Mouse (Mus musculus) right cerebral cortex, adult 18-20 months (tissue): ENCODE results near the gene A730046J19Rik.

Experiments
- DNase-seq: peaks from one replicate; pipeline ENCODE4 v3.0.0; 2022; ENCODE audit warnings: mixed read lengths

Gene A730046J19Rik

DNA sequence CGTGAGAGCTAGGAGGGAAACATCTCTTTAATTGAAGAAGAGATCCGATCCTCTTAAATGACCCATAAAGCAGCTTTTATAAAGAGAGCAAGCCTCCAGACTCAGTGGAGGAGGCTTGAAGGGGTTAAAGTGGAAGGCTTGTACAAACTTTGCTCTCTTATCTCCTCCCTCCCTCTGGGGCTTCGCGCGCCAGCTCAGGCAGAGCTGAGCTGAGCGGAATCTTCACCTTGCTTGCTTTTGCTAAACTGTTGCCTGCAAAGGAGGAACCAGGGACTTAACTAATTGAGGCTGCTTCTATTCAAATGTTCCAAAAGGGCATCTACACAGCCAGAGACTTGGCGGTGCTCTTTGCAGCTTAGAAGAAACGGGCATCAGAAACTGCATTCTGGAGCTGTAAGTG is at the start of gene A730046J19Rik:
Gene A730046J19Rik (plus strand): TSS at position 173 of the 400 bp plus-strand sequence.
- DNase-seq = no peak

DNA sequence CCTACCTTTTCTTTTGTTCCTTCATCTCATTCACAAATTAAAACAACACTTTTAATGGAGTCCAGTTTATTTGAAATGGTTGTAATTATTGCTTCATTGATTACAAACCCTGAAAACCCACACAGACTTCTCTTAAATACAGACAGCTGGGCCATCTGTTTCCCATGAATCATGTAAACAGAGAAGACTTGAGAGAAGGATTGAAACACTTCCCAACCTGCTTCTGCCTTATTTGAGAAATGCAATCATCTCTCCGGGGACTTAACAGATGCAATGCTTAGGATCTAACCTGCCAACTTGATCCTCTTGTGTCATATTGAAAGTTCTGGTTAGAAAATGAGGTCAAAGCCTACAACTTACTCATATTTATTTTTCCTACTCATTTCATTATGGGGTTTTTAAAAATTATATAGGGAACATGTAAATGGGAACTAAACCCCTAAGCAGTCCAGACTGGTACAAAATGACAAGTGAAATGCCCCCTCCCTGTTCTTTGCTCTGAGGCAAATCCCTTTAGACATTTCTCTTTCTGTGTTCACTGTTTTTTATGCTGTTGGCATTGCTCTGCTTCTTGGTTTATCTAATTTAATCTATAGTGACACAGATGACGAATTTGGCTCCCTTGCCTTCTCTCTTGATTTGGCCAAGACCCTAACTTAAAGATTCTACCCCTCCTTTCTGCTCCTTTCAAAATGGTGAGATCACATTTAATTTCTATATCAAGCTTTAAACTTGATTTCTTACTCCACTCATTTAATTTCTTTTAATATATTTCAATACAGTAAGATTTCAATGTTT is 48.7 kb upstream of the A730046J19Rik start:
- no peak for DNase-seq

- DNase-seq = no peak
Measured at GRCm38 (mm10) chrX:144136281-144136680, 17.2 kb upstream of the A730046J19Rik start.

- DNase-seq = no peak
Measured at GRCm38 (mm10) chrX:144149987-144150386, 3.5 kb upstream of the A730046J19Rik start.

GRCm38 (mm10) chrX:144154111-144154510 is 616 bp downstream of the A730046J19Rik start:
- DNase-seq = no peak

DNA sequence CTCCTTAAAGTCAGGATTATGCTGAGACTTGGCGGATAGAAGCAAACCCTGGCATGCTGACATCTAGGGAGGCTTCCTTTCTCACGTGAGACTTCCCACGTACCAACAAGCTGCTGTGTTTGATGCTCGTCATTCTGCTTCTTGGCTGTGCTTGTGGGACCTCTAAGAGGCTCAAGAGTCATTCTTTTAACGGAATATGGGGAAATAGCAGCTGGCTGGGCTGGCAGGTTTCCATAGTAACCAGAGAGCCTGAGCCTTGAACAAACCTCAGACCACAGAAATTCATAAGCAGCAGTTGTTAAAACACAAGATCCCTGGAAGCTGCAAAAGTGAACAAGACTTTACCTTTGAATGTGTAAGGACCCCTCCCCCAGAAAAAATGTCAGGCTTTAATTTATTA is 9.4 kb downstream of the A730046J19Rik start:
- no peak for DNase-seq
